Mouse (Mus musculus): ENCODE data around the gene Prkaca.

The Prkaca gene

GRCm38 (mm10) chr8:84038015-84038414 is 65.2 kb downstream of the Prkaca start:
- DNase-seq (ENCODE audit: low spot score in 2 of 2), result no peak

GRCm38 (mm10) chr8:84039050-84039449 is 66.3 kb downstream of the Prkaca start:
- peak; percentile 40 to 71 for DNase-seq (ENCODE audit: low spot score in 2 of 2)

- peak in 1 of 2 experiments; percentile 37 for DNase-seq (ENCODE audit: low spot score in 2 of 2)
These were observed 69.5 kb downstream of the Prkaca start, which contains the start of gene Il27ra for GRCm38 (mm10) chr8:84042066-84042947. Il27ra (minus strand) TSS chr8:84042589.

- no peak for DNase-seq (ENCODE audit: low spot score in 2 of 2)
These were observed 70.2 kb downstream of the Prkaca start for GRCm38 (mm10) chr8:84042948-84043342.

GRCm38 (mm10) chr8:84044103-84044502 is 71.3 kb downstream of the Prkaca start:
- DNase-seq (ENCODE audit: low spot score in 2 of 2), result no peak

GRCm38 (mm10) chr8:84044900-84045299 is 72.1 kb downstream of the Prkaca start, which contains the start of gene Rln3:
Rln3 (minus strand) TSS chr8:84045000.
- DNase-seq (ENCODE audit: low spot score in 2 of 2), result no peak
